Mouse (Mus musculus) small intestine, adult 2 months (tissue): ENCODE data around the gene Arpp21.

ENCODE experiments used
- CTCF ChIP-seq: fragments of 200-500 bp; IDR thresholded peaks from 2 replicates; pipeline ENCODE4 v1.5.1; 2012; ENCODE audit warnings: low read depth, mild to moderate bottlenecking, control low read depth, inconsistent platforms, low read length, moderate library complexity, mixed read lengths; ENCODE audit not compliant: insufficient replicate concordance, insufficient read length; ENCODE audit errors: extremely low read depth
- POLR2A ChIP-seq: fragments of 200-500 bp; IDR thresholded peaks from 2 replicates; pipeline ENCODE4 v1.6.1; 2012; ENCODE audit warnings: low read depth, mild to moderate bottlenecking, control low read depth, inconsistent platforms, low read length, moderate library complexity

DNA sequence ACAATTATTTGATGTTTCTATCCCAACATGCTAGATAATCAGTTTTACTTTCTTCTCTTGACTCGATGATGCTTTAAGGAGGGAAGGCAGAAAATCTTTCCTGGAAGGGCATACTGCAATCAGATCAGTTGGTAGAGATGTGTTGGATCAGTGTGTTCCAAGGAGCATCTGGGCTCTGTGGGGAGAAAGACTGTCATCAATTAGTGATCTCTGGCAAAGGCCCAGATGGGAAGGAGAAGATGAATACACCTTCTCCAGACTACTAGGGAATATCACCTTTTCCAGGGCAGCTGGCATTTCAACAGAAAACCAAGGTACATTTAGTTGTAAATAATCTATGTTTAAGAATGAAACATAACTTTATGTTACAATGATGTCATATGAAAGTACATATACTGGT, 22.8 kb upstream of the Arpp21 start:
- TF ChIP-seq CTCF = no peak
- TF ChIP-seq POLR2A = no peak
